Comparison of ENCODE assay signal across 10 mouse cellular contexts in the genomic region with DNA sequence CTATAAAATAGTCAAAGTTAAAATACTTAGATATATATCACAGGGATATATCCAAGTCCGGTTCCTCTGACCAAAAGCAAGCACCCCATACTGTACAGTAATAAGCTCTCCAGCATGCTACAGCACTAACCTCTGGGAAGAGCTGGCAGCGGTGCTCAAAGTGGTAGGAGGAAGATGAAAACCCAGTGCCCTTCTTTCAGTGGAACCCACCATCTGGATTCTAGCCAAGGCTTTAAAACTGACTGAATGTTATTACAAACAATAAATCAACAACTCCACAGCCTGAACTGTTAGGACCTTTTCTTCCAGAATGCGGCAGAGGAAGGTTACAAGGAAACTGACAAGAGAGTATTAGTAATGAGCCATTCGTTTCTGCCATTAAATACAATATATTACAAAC. TPM values are rescaled to one million over a fixed set of nuclear protein-coding genes. Genes with fewer than 3 reads are reported as not detected.
DNase-seq lines count a peak whose midpoint lies in the region; ATAC-seq and TF ChIP-seq lines count a peak whose summit lies in the region.
"Had no signal": no experiment of that assay in that cellular context is flagged by ENCODE, and none has a peak within 500 bp of the region (broad histone marks: within the 10 kb centered on the region; RNA-seq: fewer than 3 reads in every experiment).

No protein-coding gene starts in this region.

- H3K4me1 ChIP-seq in intestine, postnatal 0 days (replicated peaks; ENCODE audit: control insufficient read depth, insufficient read depth, low read length), result no peaks in the 10 kb centered on the region; the same call in 1 of the 2 replicates
- no peaks in the 10 kb centered on the region for H3K4me1 ChIP-seq in intestine, embryonic 16.5 days (ENCODE audit: control insufficient read depth, insufficient read depth, low read length)
- no peaks in the 10 kb centered on the region for H3K4me1 ChIP-seq in cortical plate, adult 2 months (ENCODE audit: control insufficient read depth, insufficient read depth, low read length)
- peaks cover 19% of the 10 kb centered on the region for H3K4me1 ChIP-seq in hindbrain, embryonic 10.5 days (replicated peaks)
- H3K4me1 ChIP-seq in midbrain, embryonic 13.5 days (replicated peaks), result peaks cover 24% of the 10 kb centered on the region
- H3K4me1 ChIP-seq: limb, embryonic 15.5 days had no signal

- no peak for DNase-seq in hindbrain, embryonic 10.5 days (ENCODE audit: low spot score)
- no peak for DNase-seq in frontal cortex, postnatal 10 days (ENCODE audit: low spot score in 2 of 2)
- DNase-seq in adrenal gland, postnatal 36 days, result no peak
- no peak for DNase-seq in kidney, postnatal 10 days

- no peak overlapping the region for H3K4me3 ChIP-seq in intestine, postnatal 0 days (ENCODE audit: low read depth, low read length)
- no peak overlapping the region for H3K4me3 ChIP-seq in intestine, embryonic 16.5 days (ENCODE audit: low read length)
- H3K4me3 ChIP-seq in cortical plate, adult 2 months (ENCODE audit: insufficient read depth, low read length), result peak overlapping the region; percentile 82; the same call in 1 of the 2 replicates
- H3K4me3 ChIP-seq in hindbrain, embryonic 10.5 days, result peak overlapping the region; percentile 32
- H3K4me3 ChIP-seq in midbrain, embryonic 13.5 days (replicated peaks), result peak overlapping the region; percentile 73

- no peaks in the 10 kb centered on the region for H3K36me3 ChIP-seq in intestine, postnatal 0 days (ENCODE audit: control insufficient read depth, insufficient read depth)
- H3K36me3 ChIP-seq in intestine, embryonic 16.5 days (ENCODE audit: control insufficient read depth, insufficient read depth, low read length), result no peaks in the 10 kb centered on the region
- no peaks in the 10 kb centered on the region for H3K36me3 ChIP-seq in hindbrain, embryonic 10.5 days
- peaks cover 3% of the 10 kb centered on the region; the same call in 1 of the 2 replicates for H3K36me3 ChIP-seq in midbrain, embryonic 13.5 days
- H3K36me3 ChIP-seq: limb, embryonic 15.5 days had no signal

- H3K9ac ChIP-seq in intestine, postnatal 0 days (ENCODE audit: low read depth, low read length), result no peak overlapping the region
- no peak overlapping the region for H3K9ac ChIP-seq in intestine, embryonic 16.5 days (ENCODE audit: low read depth, low read length)
- peak overlapping the region; percentile 61 for H3K9ac ChIP-seq in midbrain, embryonic 13.5 days (replicated peaks)
- H3K9ac ChIP-seq: limb, embryonic 15.5 days had no signal

- no peak for TF ChIP-seq POLR2A in cortical plate, adult 2 months (IDR thresholded peaks at IDR 0.05; ENCODE audit: extremely low read depth, insufficient read depth, low read length)

- no peak for ATAC-seq in intestine, postnatal 0 days
- no peak for ATAC-seq in intestine, embryonic 16.5 days
- no peak for ATAC-seq in midbrain, embryonic 13.5 days
- ATAC-seq: activated CD4-positive, CD25-positive, alpha-beta regulatory T cell, adult 4 months had no signal

- no peaks in the 10 kb centered on the region for H3K27me3 ChIP-seq in intestine, postnatal 0 days (replicated peaks; ENCODE audit: control insufficient read depth, insufficient read depth, low read length)
- no peaks in the 10 kb centered on the region for H3K27me3 ChIP-seq in intestine, embryonic 16.5 days (replicated peaks; ENCODE audit: control insufficient read depth, insufficient read depth, low read length)
- no peaks in the 10 kb centered on the region for H3K27me3 ChIP-seq in hindbrain, embryonic 10.5 days (ENCODE audit: insufficient read depth, poor library complexity, severe bottlenecking)
- no peaks in the 10 kb centered on the region for H3K27me3 ChIP-seq in midbrain, embryonic 13.5 days
- H3K27me3 ChIP-seq: limb, embryonic 15.5 days had no signal

- peak overlapping the region; percentile 9; the same call in 1 of the 2 replicates for H3K4me2 ChIP-seq in intestine, postnatal 0 days (replicated peaks; ENCODE audit: low read depth)
- no peak overlapping the region for H3K4me2 ChIP-seq in intestine, embryonic 16.5 days (ENCODE audit: low read depth, low read length)
- H3K4me2 ChIP-seq in midbrain, embryonic 13.5 days (replicated peaks), result peak overlapping the region; percentile 51

- WGBS in intestine, postnatal 0 days, result 45% methylated on average over 4 of the region's 4 CpGs
- 43% methylated on average over 4 of the region's 4 CpGs for WGBS in intestine, embryonic 16.5 days
- WGBS in hindbrain, embryonic 10.5 days, result 77% methylated on average over 4 of the region's 4 CpGs
- WGBS in midbrain, embryonic 13.5 days, result 49% methylated on average over 4 of the region's 4 CpGs

- no peaks in the 10 kb centered on the region for H3K9me3 ChIP-seq in intestine, postnatal 0 days (ENCODE audit: control insufficient read depth)
- H3K9me3 ChIP-seq in intestine, embryonic 16.5 days (ENCODE audit: control insufficient read depth, low read length), result no peaks in the 10 kb centered on the region
- H3K9me3 ChIP-seq in hindbrain, embryonic 10.5 days, result no peaks in the 10 kb centered on the region
- H3K9me3 ChIP-seq in midbrain, embryonic 13.5 days, result no peaks in the 10 kb centered on the region
- H3K9me3 ChIP-seq: limb, embryonic 15.5 days had no signal

- TF ChIP-seq CTCF in intestine, postnatal 0 days (IDR thresholded peaks at IDR 0.05; ENCODE audit: low read depth), result no peak
- TF ChIP-seq CTCF in cortical plate, adult 2 months (IDR thresholded peaks at IDR 0.05; ENCODE audit: extremely low read depth, insufficient read depth, low read length), result no peak

- no peak overlapping the region for H3K27ac ChIP-seq in intestine, postnatal 0 days (ENCODE audit: low read depth, low read length)
- H3K27ac ChIP-seq in intestine, embryonic 16.5 days (ENCODE audit: low read length), result no peak overlapping the region
- no peak overlapping the region for H3K27ac ChIP-seq in cortical plate, adult 2 months (ENCODE audit: insufficient read depth, low read length)
- no peak overlapping the region for H3K27ac ChIP-seq in hindbrain, embryonic 10.5 days
- H3K27ac ChIP-seq in midbrain, embryonic 13.5 days, result peak overlapping the region; percentile 60
- H3K27ac ChIP-seq: limb, embryonic 15.5 days had no signal

RNA-seq across cellular contexts. Expression of a gene that starts 1.8 kb away (rescaled TPM):
- polyA plus RNA-seq in intestine, postnatal 0 days (2015; fragmentation: Nextera tagmentation; extraction: Ambion mirVana), result 5.8 and 7.1 TPM in 2 replicates
- 6.7 TPM in 2 replicates for polyA plus RNA-seq in intestine, embryonic 16.5 days (2015; fragmentation: Nextera tagmentation; extraction: Ambion mirVana)
- 37.6 and 37.9 TPM in 2 replicates for polyA plus RNA-seq in cortical plate, adult 2 months (2012; rRNA removed)
- 9.5 and 14.1 TPM in 2 replicates for polyA plus RNA-seq in hindbrain, embryonic 10.5 days (2016; fragmentation: Nextera tagmentation; extraction: Ambion mirVana)
- polyA plus RNA-seq in midbrain, embryonic 13.5 days (2015; fragmentation: Nextera tagmentation; extraction: Ambion mirVana), result 62.0 and 64.3 TPM in 2 replicates
- total RNA-seq in adrenal gland, postnatal 36 days (2021), result 10 to 100 TPM; 43.5 to 49.2 TPM

Comparison
In these comparisons a context has a peak if more than half of its experiments do, and no peak if none do; other contexts are left out.
1. H3K4me3 ChIP-seq: peak in cortical plate, adult 2 months (single experiment), hindbrain, embryonic 10.5 days (single experiment) and midbrain, embryonic 13.5 days (single experiment); none in intestine, postnatal 0 days (single experiment) and intestine, embryonic 16.5 days (single experiment).